Mouse (Mus musculus) retina, adult 2 months (tissue): ENCODE data around the gene Ccl17.

Experiments
- DNase-seq: peaks from one replicate; pipeline ENCODE4 v3.0.0-alpha.2; 2012; ENCODE audit warnings: low read depth, low spot score

The Ccl17 gene

GRCm38 (mm10) chr8:94810153-94810552, at the start of gene Ccl17:
Ccl17 (plus strand) TSS chr8:94810453.
- no peak for DNase-seq

GRCm38 (mm10) chr8:94767035-94767434, 43.2 kb upstream of the Ccl17 start:
- no peak for DNase-seq

- no peak for DNase-seq
Observed at GRCm38 (mm10) chr8:94770945-94771344, 39.3 kb upstream of the Ccl17 start.

- DNase-seq = no peak
Observed at GRCm38 (mm10) chr8:94771941-94772670, 38.1 kb upstream of the Ccl17 start, which contains the start of gene Cx3cl1. Cx3cl1 (plus strand) TSS chr8:94772009.

- no peak for DNase-seq
Observed at GRCm38 (mm10) chr8:94773048-94773447, 37.2 kb upstream of the Ccl17 start.

GRCm38 (mm10) chr8:94773700-94774171, 36.5 kb upstream of the Ccl17 start:
- DNase-seq = no peak

- DNase-seq = no peak
Observed at GRCm38 (mm10) chr8:94774601-94775000, 35.7 kb upstream of the Ccl17 start.

GRCm38 (mm10) chr8:94776346-94776745, 33.9 kb upstream of the Ccl17 start:
- no peak for DNase-seq

- DNase-seq = no peak
Observed at GRCm38 (mm10) chr8:94778036-94778435, 32.2 kb upstream of the Ccl17 start.

GRCm38 (mm10) chr8:94778473-94778872, 31.8 kb upstream of the Ccl17 start:
- no peak for DNase-seq

GRCm38 (mm10) chr8:94778895-94779533, 31.2 kb upstream of the Ccl17 start:
- DNase-seq = no peak

GRCm38 (mm10) chr8:94779534-94780294, 30.5 kb upstream of the Ccl17 start:
- DNase-seq = no peak

GRCm38 (mm10) chr8:94780491-94781154, 29.6 kb upstream of the Ccl17 start:
- no peak for DNase-seq

GRCm38 (mm10) chr8:94781155-94781837, 29.0 kb upstream of the Ccl17 start:
- no peak for DNase-seq

- no peak for DNase-seq
Observed at GRCm38 (mm10) chr8:94781838-94782235, 28.4 kb upstream of the Ccl17 start.

GRCm38 (mm10) chr8:94783890-94784289, 26.4 kb upstream of the Ccl17 start:
- DNase-seq = no peak

GRCm38 (mm10) chr8:94785247-94785985, 24.8 kb upstream of the Ccl17 start:
- no peak for DNase-seq

GRCm38 (mm10) chr8:94785995-94786595, 24.2 kb upstream of the Ccl17 start:
- no peak for DNase-seq

- no peak for DNase-seq
Observed at GRCm38 (mm10) chr8:94787524-94788501, 22.4 kb upstream of the Ccl17 start.
